Mouse (Mus musculus) hindbrain, embryonic 12.5 days (tissue): Measurements from ENCODE around the gene Primpol. TPM values are rescaled to one million over a fixed set of nuclear protein-coding genes. Genes with fewer than 3 reads are reported as not detected.

Source experiments
- polyA plus RNA-seq: library from polyadenylated mRNA; unstranded; fragments of >200 nt; fragmentation: Nextera tagmentation; extraction: Ambion mirVana; gene quantifications from 2 replicates; pipeline ENCODE4 v1.2.1, GENCODE M21; 2016

Gene Primpol
- polyA plus RNA-seq, 1 experiment from 2014 or later, result 8.4 TPM

Other genes with a start within 250 kb of the Primpol start
- 12.4 and 14.1 TPM in 2 replicates for gene Acsl1, start 146.2 kb downstream of the Primpol start, polyA plus RNA-seq
- gene Cenpu, start 65.2 kb downstream of the Primpol start, polyA plus RNA-seq, result 16.2 and 18.1 TPM in 2 replicates
- gene Casp3, start 79 bp upstream of the Primpol start, polyA plus RNA-seq, result 168 and 188 TPM in 2 replicates
- gene Irf2, start 122.5 kb upstream of the Primpol start, polyA plus RNA-seq, result 11.5 and 11.9 TPM in 2 replicates